Mouse (Mus musculus) kidney, postnatal 14 days (tissue): ENCODE data around the gene Gm10720.
"Not testable (repeated sequence)": the region's sequence is repeated elsewhere in the genome, so short reads cannot be mapped to it uniquely, and the experiment has no call there.

Source experiments
- DNase-seq: peaks from one replicate; pipeline ENCODE4 v3.0.0; 2022; ENCODE audit warnings: mixed read lengths

Gene Gm10720

GRCm38 (mm10) chr9:3026136-3026535, 10.7 kb downstream of the Gm10720 start:
- peak; percentile 60 for DNase-seq

GRCm38 (mm10) chr9:3026741-3027140, 11.3 kb downstream of the Gm10720 start:
- peak; percentile 69 for DNase-seq

- peak; percentile 36 for DNase-seq
Measured at GRCm38 (mm10) chr9:3027200-3027599, 11.7 kb downstream of the Gm10720 start.

GRCm38 (mm10) chr9:3029276-3030000, 14.0 kb downstream of the Gm10720 start:
- peak; percentile 69 for DNase-seq

- peak; percentile 58 for DNase-seq
Measured at GRCm38 (mm10) chr9:3030677-3031318, 15.3 kb downstream of the Gm10720 start.

- not testable (repeated sequence) for DNase-seq
Measured at GRCm38 (mm10) chr9:3034299-3034698, 18.8 kb downstream of the Gm10720 start, which contains the start of gene Gm17535. Gm17535 (plus strand) TSS chr9:3034599.

- DNase-seq: not testable (repeated sequence)
Measured at GRCm38 (mm10) chr9:3036577-3036976, 21.1 kb downstream of the Gm10720 start, which contains the start of gene Gm10715. Gm10715 (plus strand) TSS chr9:3036877.

- not testable (repeated sequence) for DNase-seq
Measured at GRCm38 (mm10) chr9:3038161-3038560, 22.7 kb downstream of the Gm10720 start.
